Mouse (Mus musculus): ENCODE data around the gene Atf3.

DNA sequence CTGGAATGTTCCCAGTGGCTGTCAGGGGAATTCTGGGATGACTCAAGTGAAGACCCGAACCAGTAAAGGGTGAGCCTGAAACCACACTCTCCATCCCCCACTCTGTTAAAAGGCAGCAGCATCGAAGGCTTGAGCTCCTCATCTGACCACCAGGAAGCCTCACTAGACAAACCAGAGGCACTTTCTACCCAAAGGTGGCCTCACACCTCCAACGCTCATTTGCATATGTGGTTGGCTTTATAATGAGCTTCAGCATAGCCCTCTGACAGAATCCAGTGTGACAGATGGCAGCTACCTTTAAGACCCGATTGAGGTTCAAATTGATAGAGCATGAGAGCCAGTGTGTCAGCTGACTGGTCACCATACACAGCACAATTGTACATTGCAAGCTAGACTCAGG, 93.6 kb downstream of the Atf3 start:
- TF ChIP-seq POLR2A (IDR thresholded peaks at IDR 0.05; ENCODE audit: extremely low read depth, insufficient read depth, low read length), result no peak
- no peak for TF ChIP-seq CTCF (IDR thresholded peaks at IDR 0.05; ENCODE audit: low read depth, low read length)
